Mouse (Mus musculus) liver, embryonic 11.5 days (tissue): ENCODE data around the gene H3f3a. TPM values are rescaled to one million over a fixed set of nuclear protein-coding genes. Genes with fewer than 3 reads are reported as not detected.
A peak's percentile ranks its signal among the peaks of the same experiment; 100 is the strongest.

Experiments used
- ATAC-seq: fragments of 200-750 bp; cut with Nextera tagmentation; replicated peaks from 2 replicates; pipeline ENCODE4 v1.8.0; 2017; ENCODE audit warnings: moderate number of reproducible peaks, mild to moderate bottlenecking, moderate TSS enrichment, moderate library complexity; ENCODE audit not compliant: low FRiP score
- DNase-seq: peaks from one replicate; pipeline ENCODE4 v3.0.0-alpha.2; 2017; ENCODE audit warnings: low spot score
- H3K27ac ChIP-seq: fragments of 300-500 bp; sonication (generic); 2 replicates; pipeline ENCODE4 v1.5.1; 2014; ENCODE audit warnings: mild to moderate bottlenecking, low read depth, low read length, control low read depth
- H3K27me3 ChIP-seq: fragments of 300-500 bp; sonication (generic); replicated peaks from 2 replicates; pipeline ENCODE4 v1.6.1; 2014; ENCODE audit warnings: low read length, mixed read lengths; ENCODE audit not compliant: control insufficient read depth, insufficient read depth
- H3K36me3 ChIP-seq: fragments of 300-500 bp; sonication (generic); 2 replicates; pipeline ENCODE4 v1.6.1; 2014; ENCODE audit warnings: mild to moderate bottlenecking, low read length, moderate library complexity, mixed read lengths; ENCODE audit not compliant: control insufficient read depth, insufficient read depth
- H3K4me1 ChIP-seq: fragments of 300-500 bp; sonication (generic); replicated peaks from 2 replicates; pipeline ENCODE4 v1.6.1; 2014; ENCODE audit warnings: low read length, mixed read lengths; ENCODE audit not compliant: control insufficient read depth, insufficient read depth
- H3K4me2 ChIP-seq: fragments of 300-500 bp; sonication (generic); 2 replicates; pipeline ENCODE4 v1.6.1; 2014; ENCODE audit warnings: mild to moderate bottlenecking, control low read depth, moderate library complexity
- H3K4me3 ChIP-seq: fragments of 300-500 bp; sonication (generic); 2 replicates; pipeline ENCODE4 v1.5.1; 2014; ENCODE audit warnings: low read depth, low read length, control low read depth
- H3K9ac ChIP-seq: fragments of 300-500 bp; sonication (generic); 2 replicates; pipeline ENCODE4 v1.6.1; 2014; ENCODE audit warnings: low read depth, low read length, control low read depth
- H3K9me3 ChIP-seq: fragments of 300-500 bp; sonication (generic); 2 replicates; pipeline ENCODE4 v1.6.1; 2016; ENCODE audit warnings: low read length, inconsistent platforms, mixed read lengths; ENCODE audit not compliant: control insufficient read depth
- WGBS: fragments of 180-500 bp; shearing (Covaris S2); extraction: QIAGEN DNeasy Blood & Tissue Kit; methylation state at CpG from one replicate; pipeline ENCODE4 v1.1.7; 2014; 5-methylcytosine and 5-hydroxymethylcytosine counted together
- polyA plus RNA-seq: library from polyadenylated mRNA; unstranded; fragments of >200 nt; fragmentation: Nextera tagmentation; extraction: Ambion mirVana; gene quantifications from 2 replicates; pipeline ENCODE4 v1.2.1, GENCODE M21; 2014

Gene H3f3a
- polyA plus RNA-seq, 1 experiment from 2014 or later: 1,897 TPM

DNA sequence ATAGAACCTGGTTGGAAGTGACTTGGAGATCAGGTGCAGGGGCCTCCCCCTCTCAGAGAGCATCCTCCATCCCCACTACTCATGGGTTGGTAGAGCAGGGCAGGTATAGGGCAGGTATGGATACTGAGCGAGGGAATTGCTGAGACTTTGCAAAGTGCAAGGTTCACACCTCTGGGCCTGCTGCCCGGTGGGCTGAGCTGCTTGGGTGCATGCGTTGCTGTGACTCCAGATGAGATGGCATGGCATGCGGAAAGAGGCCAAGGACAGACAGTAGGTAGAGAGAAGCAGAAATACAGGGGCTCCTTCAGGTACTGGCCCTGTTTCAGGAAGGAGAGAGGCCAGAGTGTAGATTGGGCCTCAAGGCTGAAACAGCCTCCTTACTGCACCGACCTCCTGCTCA lies 32.5 kb downstream of the H3f3a start:
- Histone ChIP-seq H3K4me1 (peaks cover 8% of the 10 kb centered on the region; the same call in 1 of the 2 replicates), H3K4me2 (no peak overlapping the region), H3K9me3 (no peaks in the 10 kb centered on the region), H3K4me3 (no peak overlapping the region), H3K27me3 (no peaks in the 10 kb centered on the region), H3K36me3 (no peaks in the 10 kb centered on the region), H3K27ac (no peak overlapping the region), H3K9ac (no peak overlapping the region)
- ATAC-seq (no peak), DNase-seq (no peak)
- 79% methylated on average over 5 of the region's 5 CpGs for WGBS

- no peak overlapping the region for H3K4me3 ChIP-seq
Observed at GRCm38 (mm10) chr1:180780291-180780690, 33.5 kb downstream of the H3f3a start.

DNA sequence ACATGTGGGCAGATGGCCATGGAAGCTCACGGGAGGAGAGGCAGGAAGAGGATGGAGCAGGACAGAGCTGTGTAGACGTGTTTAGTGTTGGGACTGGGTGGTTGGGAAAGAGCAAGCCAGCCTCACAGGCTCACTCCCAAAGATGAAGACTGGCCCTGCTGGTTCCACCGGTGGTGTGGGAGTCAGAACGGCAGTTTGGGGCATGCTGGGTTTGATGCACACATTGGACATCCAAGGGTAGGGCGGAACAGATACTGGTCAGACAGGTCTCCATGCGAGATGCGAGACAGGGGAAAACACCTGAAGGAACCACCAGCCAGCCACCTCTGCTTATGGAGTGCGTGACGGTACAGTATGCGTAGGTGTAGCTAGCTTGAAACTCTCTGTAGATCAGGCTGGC lies 34.8 kb downstream of the H3f3a start:
- H3K4me3 ChIP-seq: peak overlapping the region; percentile 67
- H3K9ac ChIP-seq: no peak overlapping the region

More at GRCm38 (mm10) chr1:180780291-180780690, 33.5 kb downstream of the H3f3a start:
- DNase-seq: no peak
- Histone ChIP-seq H3K36me3 (no peaks in the 10 kb centered on the region), H3K27ac (no peak overlapping the region), H3K9me3 (no peaks in the 10 kb centered on the region), H3K4me2 (no peak overlapping the region), H3K4me1 (peaks cover 8% of the 10 kb centered on the region; the same call in 1 of the 2 replicates), H3K27me3 (no peaks in the 10 kb centered on the region), H3K9ac (no peak overlapping the region)
- ATAC-seq: no peak
- WGBS: 88% methylated on average over 8 of the region's 8 CpGs

DNA sequence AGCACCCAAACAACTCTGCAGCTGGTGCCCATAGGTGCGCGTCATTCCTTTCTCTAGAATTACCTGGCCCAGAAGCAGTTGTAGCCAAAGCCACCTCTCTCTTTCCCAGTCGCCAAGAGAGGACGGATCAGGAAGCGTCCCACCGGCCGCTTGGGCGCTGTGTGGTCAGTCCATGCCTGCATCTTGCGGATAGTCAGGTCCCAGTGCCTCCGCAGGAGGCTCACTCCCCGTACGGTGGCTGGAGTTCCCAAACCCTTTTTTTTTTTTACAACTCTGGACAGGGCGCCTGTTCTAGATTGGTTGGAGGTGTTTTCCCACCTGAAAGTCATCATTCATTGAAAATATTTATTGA lies 35.4 kb downstream of the H3f3a start:
- H3K9ac ChIP-seq: peak overlapping the region; percentile 86
- H3K27me3 ChIP-seq: no peaks in the 10 kb centered on the region
- peak overlapping the region; percentile 91 for H3K27ac ChIP-seq
- peak overlapping the region; percentile 97 for H3K4me2 ChIP-seq
- DNase-seq: no peak
- H3K9me3 ChIP-seq: peaks cover 4% of the 10 kb centered on the region; the same call in 1 of the 2 replicates
- 2% methylated on average over 13 of the region's 13 CpGs for WGBS
- ATAC-seq: no peak; the same call in 1 of the 2 replicates
- no peaks in the 10 kb centered on the region for H3K36me3 ChIP-seq
- H3K4me1 ChIP-seq: peaks cover 8% of the 10 kb centered on the region; the same call in 1 of the 2 replicates
- H3K4me3 ChIP-seq: peak overlapping the region; percentile 67

More for the DNA sequence above, 34.8 kb downstream of the H3f3a start:
- Histone ChIP-seq H3K9me3 (peaks cover 4% of the 10 kb centered on the region; the same call in 1 of the 2 replicates), H3K27me3 (no peaks in the 10 kb centered on the region), H3K4me2 (peak overlapping the region; percentile 97), H3K4me1 (peaks cover 8% of the 10 kb centered on the region; the same call in 1 of the 2 replicates), H3K27ac (no peak overlapping the region), H3K36me3 (no peaks in the 10 kb centered on the region)
- WGBS: 80% methylated on average over 10 of the region's 10 CpGs
- DNase-seq (no peak), ATAC-seq (no peak)

DNA sequence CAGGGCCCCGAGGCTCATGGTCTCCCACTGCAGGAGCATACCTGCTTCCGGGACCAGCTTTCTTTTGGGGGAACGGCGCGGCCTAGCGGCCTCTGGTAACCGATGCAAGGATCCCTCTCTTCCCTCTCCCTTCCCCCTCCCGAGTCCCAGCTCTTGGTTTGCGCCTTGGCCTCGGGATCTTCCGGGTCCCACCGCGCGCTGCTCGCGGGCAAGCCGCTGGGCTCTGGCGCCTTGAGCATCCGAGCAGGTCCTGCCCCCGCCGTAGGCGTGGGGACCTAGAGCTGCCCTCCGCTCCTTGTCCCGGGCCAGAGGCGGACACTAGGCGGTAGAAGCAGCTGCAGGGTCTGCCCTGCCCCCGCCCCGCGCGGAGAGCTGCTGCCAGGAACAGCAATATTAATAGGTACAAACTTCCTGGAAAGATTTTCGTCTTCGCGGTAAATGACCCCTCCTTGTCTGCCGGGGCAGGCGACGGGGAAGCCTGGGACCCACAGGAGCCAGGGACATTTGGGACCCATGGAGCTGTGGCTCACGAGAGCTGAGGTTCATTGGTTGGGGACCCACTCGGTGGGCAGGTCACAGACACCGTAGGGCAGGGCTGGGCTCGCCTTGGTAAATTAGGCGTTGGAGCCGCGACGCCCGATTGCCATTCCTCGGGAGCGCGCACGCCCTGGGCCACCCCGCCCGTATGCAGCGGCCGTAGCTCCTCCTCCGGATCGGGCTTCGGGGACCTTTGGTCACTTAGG lies 35.9 kb downstream of the H3f3a start:
- no peaks in the 10 kb centered on the region for H3K36me3 ChIP-seq
- peak overlapping the region; percentile 67 for H3K4me3 ChIP-seq
- peaks cover 7% of the 10 kb centered on the region; the same call in 1 of the 2 replicates for H3K4me1 ChIP-seq
- H3K27me3 ChIP-seq: no peaks in the 10 kb centered on the region
- DNase-seq (peak; percentile 88), ATAC-seq (peak; percentile 86)
- H3K4me2 ChIP-seq: peak overlapping the region; percentile 97
- 1% methylated on average over 56 of the region's 56 CpGs for WGBS
- H3K9me3 ChIP-seq: peaks cover 4% of the 10 kb centered on the region; the same call in 1 of the 2 replicates
- H3K9ac ChIP-seq: peak overlapping the region; percentile 86
- peak overlapping the region; percentile 91 for H3K27ac ChIP-seq

DNA sequence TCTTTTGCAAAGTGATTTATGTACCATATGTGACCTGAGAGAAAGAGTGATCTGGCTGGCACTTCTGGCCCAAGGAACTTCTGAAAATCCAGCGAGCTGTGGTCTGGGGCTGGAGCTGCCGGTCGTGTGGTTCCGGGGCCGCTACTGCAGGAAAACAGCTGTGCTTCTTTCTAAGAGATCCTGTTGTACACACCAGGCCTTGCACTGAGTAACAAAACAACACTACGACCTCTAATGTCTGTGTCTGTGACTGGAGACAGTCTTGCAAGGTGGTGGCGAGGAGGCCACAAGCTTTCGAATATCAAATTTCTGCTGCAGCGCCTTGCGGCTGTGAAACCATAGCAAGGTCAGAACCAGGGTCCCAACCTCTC lies 36.5 kb downstream of the H3f3a start:
- H3K27me3 ChIP-seq: no peaks in the 10 kb centered on the region
- H3K27ac ChIP-seq: peak overlapping the region; percentile 91
- H3K36me3 ChIP-seq: no peaks in the 10 kb centered on the region
- 7% methylated on average over 10 of the region's 10 CpGs for WGBS
- peak overlapping the region; percentile 86 for H3K9ac ChIP-seq
- ATAC-seq (no peak; the same call in 1 of the 2 replicates), DNase-seq (no peak)
- H3K4me1 ChIP-seq: peaks cover 6% of the 10 kb centered on the region; the same call in 1 of the 2 replicates
- peak overlapping the region; percentile 97 for H3K4me2 ChIP-seq
- H3K4me3 ChIP-seq: peak overlapping the region; percentile 67
- H3K9me3 ChIP-seq: peaks cover 4% of the 10 kb centered on the region; the same call in 1 of the 2 replicates

DNA sequence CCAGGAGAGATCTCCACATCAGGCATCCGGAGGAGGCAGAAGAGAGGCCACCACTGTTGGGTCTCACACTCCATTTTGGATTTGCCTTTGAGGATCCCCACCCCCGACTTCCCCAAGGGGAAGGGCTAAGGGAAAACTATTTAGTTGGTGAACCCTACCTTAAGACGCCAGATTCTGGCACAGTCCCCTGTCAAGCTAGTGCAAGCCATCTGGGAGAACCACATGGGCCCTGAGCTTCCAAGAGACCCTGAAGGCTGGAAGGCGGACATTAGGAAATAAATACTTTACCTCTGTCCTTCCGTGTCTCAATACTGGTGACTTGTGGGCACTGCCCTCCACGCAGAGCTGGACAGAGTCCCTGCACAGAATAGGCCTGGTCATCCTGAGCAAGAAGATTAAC lies 37.2 kb downstream of the H3f3a start:
- DNase-seq: no peak
- no peak for ATAC-seq
- peaks cover 6% of the 10 kb centered on the region; the same call in 1 of the 2 replicates for H3K4me1 ChIP-seq
- H3K4me3 ChIP-seq: no peak overlapping the region; the same call in 1 of the 2 replicates
- H3K27ac ChIP-seq: no peak overlapping the region
- 0 out of 2 replicates have a peak overlapping the region, but pooled peaks have one; percentile 2 for H3K4me2 ChIP-seq
- peaks cover 4% of the 10 kb centered on the region; the same call in 1 of the 2 replicates for H3K9me3 ChIP-seq
- 86% methylated on average over 6 of the region's 6 CpGs for WGBS
- H3K27me3 ChIP-seq: no peaks in the 10 kb centered on the region
- H3K36me3 ChIP-seq: no peaks in the 10 kb centered on the region
- H3K9ac ChIP-seq: no peak overlapping the region

GRCm38 (mm10) chr1:180775849-180776493 lies 37.8 kb downstream of the H3f3a start:
- Histone ChIP-seq H3K4me2 (no peak overlapping the region), H3K36me3 (no peaks in the 10 kb centered on the region), H3K9ac (no peak overlapping the region)

More at GRCm38 (mm10) chr1:180775849-180776493, 37.8 kb downstream of the H3f3a start:
- WGBS: 69% methylated on average over 6 of the region's 6 CpGs
- no peaks in the 10 kb centered on the region for H3K27me3 ChIP-seq
- no peak overlapping the region for H3K27ac ChIP-seq
- no peak overlapping the region; the same call in 1 of the 2 replicates for H3K4me3 ChIP-seq
- H3K9me3 ChIP-seq: peaks cover 4% of the 10 kb centered on the region; the same call in 1 of the 2 replicates
- peaks cover 6% of the 10 kb centered on the region; the same call in 1 of the 2 replicates for H3K4me1 ChIP-seq
- ATAC-seq (no peak), DNase-seq (no peak)
